Mouse (Mus musculus): ENCODE measurements around the gene Rasal3.

Rasal3 gene

DNA sequence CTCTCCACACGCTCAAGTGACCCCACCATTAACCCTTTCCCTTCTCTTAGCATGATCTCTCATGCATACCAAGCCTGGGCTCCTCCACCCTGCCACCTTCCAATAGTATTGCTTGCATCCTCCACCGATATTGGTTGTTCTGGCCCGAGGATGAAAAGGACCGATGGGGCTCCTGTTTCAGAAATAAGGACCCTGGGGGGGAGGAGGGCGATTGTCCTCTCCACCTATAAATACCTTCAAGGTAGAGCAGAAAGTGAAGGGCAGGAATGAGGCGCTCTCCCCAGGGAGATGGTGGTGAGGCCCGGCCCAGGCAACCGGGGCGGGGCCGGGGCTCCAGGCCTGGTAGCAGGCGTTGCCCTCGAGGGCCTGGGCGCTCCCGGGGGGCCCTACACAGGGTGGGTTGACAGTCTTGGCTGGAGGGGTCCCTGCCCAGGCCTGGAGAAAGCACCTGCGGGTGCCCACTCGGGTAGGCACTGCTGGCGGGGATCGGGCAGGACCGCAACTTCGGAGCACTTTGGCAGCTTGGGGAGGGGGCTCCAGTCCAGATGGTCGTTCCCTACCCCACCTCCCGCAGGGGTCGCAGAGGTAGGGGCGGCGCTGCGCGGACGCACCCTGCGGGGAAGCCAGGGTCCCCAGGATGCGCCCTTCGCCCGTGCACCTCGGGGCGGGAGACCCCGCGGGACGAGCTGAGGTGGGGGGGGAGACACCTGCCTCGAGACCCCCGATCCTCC lies 14.8 kb downstream of the Rasal3 start:
- DNase-seq (ENCODE audit: low spot score): no peak

DNA sequence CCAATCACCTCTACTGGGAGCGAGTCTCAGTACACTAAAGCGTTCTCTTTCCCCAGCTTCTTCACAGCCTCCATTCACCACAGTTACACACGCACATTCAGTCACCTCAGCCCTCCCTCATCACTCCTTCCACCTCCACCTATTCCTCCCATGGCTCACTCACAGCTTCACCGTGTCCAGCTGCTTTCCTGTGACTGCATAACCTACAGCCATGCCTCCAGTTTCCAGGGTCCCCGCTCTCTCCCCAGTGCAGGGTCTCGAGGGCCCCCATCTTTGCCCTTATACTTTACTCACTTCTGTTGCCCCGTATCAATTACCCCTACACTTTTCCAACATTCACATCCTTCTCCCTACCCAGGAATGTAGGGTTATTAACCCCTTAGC lies 15.4 kb downstream of the Rasal3 start:
- DNase-seq (ENCODE audit: low spot score): no peak

DNA sequence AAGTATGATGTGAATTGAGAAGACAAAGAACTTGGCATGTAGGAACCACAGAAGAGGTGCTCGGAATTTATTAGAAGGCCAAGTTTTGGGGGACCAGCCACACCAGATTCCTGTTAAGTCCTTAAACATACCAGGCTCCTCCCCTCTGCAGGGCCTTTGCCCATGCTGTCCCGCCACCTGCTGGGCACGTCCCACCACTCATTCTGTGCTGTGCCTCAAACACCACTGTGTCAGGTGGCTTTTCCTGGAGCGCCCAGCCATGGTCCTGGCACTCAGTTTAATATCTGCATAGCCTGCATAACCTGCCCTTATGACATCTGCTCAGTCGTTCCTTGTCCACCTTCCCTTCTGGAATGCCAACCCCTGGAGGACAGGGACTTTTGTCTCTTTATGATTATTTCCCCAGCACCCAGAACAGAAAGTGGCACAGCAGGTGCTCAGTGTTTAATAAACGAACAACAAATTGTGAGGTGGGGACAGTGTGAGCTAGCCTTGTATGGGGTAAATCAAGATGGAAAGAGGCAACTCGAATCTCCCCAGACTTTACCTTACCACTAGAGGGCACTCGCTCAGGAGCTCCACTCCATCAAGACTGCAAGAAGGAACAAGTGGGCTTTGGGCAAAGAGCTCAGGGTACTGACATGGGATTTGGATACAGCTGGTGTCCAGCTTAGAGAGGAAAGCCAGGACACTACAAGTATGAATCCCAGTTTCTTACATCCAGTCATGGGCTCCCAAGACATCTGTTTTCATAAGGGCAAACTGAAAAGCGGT lies 16.5 kb downstream of the Rasal3 start:
- no peak for DNase-seq (ENCODE audit: low spot score)

DNA sequence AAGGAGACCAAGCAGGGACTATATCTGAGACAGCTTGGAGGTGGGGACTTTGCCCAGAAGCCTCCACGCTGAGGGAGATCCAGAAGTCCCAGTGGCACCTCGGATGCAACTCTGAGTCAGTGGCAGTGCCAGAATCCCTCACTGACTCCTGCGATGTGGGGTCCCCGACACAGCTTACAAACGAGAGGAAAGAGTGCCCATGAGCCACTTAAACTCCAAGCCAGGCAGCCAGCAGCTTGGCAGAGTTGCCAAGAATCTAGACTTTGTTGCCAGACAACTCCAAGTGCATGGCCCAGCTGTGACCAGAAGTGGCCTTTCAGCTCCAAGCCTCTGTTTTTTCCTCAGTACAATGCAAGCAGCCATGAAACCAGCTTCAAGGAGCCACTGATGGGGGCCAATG lies 19.7 kb downstream of the Rasal3 start:
- DNase-seq (ENCODE audit: low spot score): no peak

DNA sequence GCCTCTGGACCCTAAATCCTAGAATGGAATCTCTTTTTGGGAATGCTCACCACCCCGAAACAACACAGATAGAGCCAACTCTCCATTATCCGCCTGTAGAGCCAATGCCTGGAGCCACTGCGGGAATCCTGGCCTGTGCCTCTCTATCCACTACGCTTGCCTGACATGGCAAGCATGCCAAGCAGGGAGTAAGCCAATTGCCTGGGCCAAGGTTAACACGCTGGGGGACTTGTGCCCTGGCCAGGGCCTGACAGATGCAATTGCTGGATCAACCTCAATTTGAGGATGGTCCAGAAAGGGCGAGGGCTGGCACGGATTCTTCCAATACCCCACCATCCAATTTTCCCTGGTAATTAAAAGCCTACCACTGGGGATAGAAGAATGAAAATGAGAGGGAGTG lies 20.8 kb downstream of the Rasal3 start:
- no peak for DNase-seq (ENCODE audit: low spot score)

DNA sequence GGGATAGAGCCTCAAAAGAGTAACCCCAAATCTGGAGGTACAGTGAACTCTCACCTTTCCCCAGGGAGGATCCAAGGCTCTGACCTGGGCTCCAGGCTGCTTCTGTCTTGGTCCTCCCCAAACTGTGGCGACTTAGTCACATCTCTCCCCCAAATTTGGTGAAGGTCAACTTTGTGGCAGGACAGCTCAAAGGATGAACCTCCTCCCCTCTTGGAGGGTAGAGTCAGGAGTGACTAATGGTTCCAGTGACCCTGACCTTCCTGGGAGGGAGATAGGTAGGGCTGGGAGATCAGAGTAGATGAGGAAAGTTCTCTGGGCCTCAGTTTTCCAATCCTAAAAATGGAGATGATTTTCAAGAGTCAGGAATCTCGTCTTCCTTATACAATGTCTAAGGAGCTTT lies 24.6 kb downstream of the Rasal3 start:
- no peak for DNase-seq (ENCODE audit: low spot score)

DNA sequence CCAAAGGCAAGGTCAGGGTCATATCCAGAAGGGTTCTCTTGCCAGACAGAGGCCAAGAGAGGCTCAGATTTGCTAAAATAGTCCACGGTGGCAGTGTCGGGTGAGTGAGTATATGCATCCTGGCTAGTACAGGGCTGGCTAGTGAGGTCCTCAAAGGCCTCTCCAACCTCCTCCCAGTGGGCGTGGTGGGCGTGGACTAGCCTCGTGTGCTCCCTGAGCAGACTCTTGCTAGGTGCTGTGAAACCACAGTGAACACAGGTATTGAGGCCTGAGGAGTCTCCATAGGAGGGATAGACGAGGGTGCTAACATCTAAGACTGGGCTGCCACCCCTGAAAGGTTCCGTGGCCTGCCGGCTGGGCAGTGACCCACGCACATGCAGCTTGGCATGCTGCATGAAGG lies 26.2 kb downstream of the Rasal3 start:
- DNase-seq (ENCODE audit: low spot score): no peak

DNA sequence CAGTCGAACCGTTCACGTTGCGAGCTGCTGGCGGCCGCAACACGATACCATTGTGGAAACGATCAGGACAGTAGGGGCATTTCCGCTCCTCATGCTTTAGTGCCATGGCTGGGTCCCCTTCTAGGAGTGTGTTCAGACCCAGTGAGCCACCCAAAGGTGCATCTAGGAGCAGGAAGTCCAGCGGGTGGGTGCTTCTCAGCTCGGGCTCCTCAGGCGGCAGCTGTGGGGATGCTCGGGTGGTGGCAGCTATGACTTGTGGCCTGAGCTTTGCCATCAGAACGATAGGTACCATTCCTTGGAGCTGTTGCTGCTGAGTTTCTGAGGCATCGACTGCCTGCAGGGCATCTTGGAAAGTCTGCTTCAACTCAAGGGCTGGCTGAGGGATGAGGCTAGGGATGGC lies 26.9 kb downstream of the Rasal3 start:
- no peak for DNase-seq (ENCODE audit: low spot score)

DNA sequence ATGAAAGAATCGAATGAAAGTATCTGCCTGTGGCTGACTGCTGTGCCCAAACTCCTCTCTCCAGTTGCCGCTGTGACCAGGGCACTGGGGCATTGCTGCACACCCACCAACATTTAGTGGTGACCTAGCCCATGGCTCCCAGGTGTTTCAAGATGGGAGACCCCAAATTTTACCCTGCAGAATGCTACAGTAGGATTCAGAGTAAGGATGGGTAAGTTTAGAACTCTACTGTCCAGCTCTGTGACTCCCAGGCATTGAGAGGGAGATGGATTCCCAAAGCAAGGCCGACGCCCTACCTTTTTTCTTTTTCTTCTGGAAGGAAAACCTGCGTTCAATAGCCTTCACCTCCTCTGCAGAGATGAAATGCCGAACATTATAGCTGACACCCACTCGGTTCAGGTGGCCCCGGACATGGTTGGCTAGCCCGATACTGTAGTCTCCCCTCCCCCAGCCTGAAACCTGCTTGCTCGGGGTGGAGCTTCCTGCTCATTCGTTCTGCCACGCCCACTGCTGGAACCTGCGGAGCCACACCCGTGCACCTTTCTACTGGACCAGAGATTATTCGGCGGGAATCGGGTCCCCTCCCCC lies 34.3 kb downstream of the Rasal3 start:
- DNase-seq (ENCODE audit: low spot score): no peak

DNA sequence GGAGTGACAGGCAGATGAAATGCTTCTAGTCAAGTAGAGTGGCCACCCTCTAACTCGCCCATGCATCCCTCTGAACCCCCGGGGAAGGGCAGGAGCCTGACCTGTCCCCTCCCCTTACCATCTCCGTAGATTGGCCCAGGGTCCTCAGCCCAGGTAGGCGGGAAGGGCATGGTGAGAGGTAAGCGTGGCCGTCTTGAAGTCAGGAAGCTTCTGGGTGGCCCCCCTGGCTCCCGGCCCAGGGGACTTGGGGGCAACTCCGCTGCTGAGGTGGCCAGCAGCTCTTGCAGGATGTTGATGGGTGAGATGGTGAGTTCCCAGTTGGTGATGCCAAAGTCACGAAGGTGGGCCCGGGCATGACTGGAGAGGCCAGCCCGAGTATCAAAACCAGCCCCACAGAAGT lies 35.7 kb downstream of the Rasal3 start:
- DNase-seq (ENCODE audit: low spot score): no peak

DNA sequence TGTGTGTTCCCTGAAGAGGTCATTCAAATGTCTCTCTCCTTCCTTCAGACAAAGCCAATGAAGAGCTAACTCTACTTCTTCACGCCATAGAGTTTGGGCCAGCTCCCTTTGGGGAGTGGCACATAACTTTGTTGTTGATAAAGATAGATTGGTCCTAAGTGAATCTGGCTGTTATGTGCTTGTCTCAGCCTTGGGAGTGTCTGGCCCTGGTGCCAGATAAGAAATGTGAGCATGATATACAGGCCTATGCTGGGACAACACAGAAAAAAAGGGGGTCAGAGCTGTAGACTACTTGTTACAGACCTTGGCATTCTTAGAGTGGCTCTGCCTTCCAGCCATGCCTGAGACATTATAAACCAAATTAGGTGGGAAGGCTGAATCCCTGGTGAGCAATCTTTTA lies 38.1 kb downstream of the Rasal3 start:
- no peak for DNase-seq (ENCODE audit: low spot score)

DNA sequence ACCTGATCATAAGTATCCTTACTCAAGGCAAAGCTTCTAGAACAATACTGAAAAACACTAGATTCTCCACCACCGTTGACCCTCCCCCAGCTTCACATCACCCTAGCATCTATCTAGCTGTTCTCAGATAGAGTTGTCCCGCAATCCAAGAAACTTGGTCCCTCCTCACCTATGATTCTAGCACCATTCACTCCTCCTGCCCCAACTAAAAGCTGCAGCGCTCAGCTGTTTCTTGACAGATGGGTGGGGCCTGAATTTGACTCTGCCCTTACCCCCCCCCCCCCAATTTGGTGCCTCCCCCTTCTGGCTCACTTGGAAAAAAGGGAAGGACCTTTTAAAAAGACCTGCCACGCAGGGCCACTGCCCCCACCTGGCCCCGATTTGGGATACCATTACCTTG lies 38.5 kb downstream of the Rasal3 start:
- DNase-seq (ENCODE audit: low spot score): no peak

DNA sequence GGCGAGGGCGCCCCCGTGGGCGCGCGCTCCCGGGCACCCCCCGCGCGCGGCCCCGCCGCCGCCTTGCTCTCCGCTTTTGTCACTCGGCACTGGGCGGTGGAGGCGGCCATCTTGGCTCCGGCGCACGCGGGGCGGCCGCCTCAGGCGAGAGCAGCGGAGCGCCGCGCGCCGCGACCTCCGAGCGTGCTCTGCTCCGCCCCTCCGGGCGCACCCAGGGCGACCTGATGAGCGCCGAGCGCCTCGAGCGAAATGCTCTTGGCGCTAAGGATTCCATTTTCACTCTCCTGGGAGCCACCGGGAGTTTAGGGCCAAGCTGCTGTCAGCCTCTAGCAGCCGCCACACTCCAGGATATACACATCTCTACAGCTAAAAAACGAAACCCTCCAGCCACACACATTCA lies 39.1 kb downstream of the Rasal3 start:
- no peak for DNase-seq (ENCODE audit: low spot score)

DNA sequence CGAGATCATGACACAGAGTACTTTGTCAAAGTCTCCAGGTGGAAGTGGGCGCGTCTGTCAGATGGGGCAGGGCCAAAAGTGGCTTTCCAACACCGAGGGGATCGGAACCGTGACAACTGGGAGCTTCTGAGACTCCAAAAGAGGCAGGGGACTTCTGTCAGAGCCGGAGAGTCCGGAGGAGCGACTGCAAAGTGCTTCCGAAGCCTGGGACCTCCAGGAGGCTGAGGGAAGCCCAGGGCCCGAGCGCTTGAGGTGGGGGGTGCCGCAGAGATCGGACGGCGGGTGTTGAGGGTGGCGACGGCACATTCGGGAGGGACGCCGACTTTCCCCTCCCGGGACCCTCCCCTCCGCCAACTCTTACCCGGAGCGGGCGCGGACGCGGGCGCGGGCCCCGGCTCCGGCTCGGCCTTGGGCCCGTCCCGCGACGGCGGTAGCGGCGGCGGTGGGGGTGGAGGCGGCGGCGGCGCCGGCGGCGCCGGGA lies 39.5 kb downstream of the Rasal3 start:
- DNase-seq (ENCODE audit: low spot score): no peak

DNA sequence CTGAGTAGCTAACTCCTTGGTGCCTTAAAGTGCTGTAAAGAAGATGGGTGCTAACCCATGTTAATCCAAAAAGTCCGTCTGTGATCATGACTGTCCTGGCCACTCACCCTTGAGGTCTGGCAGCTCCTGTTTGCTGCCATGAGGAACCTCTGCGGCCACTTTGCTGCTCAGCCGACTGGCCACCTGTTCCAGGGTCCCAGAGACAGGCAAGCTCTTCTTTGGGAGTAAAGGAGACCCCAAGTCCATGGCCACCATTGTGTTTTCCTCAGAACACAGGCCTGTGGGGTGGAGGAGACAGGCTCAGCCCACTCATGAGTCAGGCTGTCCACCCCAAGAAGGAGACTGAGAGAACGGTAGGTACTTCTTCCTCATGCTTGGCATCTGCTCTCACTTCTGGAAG lies 40.7 kb downstream of the Rasal3 start:
- no peak for DNase-seq (ENCODE audit: low spot score)

DNA sequence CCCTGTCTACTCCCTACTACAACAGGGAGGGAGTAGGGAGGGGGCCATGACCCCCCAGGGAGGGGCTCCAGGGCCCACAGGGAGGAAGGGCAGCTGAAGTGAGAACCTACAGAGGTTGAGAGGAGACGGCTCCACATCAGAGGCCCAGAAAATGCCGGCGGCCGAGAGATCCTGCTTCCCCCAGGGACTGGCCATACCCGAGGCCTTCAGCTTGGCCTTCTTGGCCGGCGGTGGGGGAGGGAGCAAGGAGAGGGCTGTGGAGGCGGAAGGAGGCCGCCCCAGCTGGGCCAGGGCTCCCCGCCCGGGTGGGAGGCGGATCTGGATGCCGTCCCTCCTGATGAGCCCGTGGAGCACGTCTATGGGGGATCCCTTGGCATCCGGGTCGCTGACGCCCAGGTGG lies 43.5 kb downstream of the Rasal3 start:
- DNase-seq (ENCODE audit: low spot score): no peak

DNA sequence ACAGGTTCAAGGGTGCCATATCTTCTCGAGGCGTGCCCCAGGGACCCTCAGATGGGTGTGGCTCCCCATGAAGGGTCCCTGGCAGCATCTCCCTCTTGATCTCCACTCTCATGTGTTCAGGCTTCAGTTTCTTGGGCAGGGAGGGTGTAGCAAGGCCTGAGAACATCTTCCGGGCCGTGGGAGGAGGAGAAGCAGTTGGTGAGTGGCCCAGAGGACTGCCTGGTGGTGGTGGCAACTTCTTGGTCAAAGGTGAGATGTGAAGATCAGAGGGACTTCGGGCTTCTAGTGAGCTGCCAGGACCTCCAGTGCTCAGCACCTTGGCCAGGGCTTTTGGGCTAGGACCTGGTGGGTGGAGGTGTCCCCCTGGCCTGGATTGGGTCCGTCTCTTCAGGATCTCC lies 44.4 kb downstream of the Rasal3 start:
- no peak for DNase-seq (ENCODE audit: low spot score)

DNA sequence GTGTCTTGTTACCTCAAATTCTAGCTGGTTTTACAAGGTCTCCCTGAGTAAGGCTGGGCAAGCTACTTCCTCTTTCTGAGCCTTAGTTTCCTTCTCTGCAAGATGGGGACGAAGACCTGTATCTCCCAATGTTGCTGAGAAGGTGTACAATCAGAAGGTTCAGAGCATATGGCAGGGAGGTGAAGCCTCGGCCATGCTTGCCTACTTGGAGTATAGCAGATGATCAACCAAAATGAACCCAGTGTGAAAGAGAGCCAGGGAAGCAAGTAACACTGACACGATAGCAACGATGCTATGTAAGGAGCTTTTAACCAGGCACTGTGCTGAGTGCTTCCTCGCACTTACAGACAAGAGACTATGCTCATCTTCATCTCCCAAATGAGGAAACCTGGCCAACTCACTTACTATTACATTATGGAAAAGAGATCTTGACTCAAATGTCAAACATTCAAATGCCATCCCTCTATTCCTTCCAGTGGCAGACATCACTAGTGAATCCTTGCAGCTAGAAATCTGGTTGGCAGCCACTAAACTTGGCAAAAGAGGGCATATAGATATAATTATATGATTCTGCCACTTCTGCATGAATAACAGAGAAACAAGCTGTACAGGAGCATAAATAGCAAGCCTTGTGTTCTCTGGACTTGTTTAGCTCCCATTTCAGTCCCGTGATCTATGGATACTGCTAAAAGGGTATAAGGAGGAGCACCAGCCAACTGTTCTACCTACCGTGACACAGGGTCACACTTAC lies 45.0 kb downstream of the Rasal3 start:
- no peak for DNase-seq (ENCODE audit: low spot score)

DNA sequence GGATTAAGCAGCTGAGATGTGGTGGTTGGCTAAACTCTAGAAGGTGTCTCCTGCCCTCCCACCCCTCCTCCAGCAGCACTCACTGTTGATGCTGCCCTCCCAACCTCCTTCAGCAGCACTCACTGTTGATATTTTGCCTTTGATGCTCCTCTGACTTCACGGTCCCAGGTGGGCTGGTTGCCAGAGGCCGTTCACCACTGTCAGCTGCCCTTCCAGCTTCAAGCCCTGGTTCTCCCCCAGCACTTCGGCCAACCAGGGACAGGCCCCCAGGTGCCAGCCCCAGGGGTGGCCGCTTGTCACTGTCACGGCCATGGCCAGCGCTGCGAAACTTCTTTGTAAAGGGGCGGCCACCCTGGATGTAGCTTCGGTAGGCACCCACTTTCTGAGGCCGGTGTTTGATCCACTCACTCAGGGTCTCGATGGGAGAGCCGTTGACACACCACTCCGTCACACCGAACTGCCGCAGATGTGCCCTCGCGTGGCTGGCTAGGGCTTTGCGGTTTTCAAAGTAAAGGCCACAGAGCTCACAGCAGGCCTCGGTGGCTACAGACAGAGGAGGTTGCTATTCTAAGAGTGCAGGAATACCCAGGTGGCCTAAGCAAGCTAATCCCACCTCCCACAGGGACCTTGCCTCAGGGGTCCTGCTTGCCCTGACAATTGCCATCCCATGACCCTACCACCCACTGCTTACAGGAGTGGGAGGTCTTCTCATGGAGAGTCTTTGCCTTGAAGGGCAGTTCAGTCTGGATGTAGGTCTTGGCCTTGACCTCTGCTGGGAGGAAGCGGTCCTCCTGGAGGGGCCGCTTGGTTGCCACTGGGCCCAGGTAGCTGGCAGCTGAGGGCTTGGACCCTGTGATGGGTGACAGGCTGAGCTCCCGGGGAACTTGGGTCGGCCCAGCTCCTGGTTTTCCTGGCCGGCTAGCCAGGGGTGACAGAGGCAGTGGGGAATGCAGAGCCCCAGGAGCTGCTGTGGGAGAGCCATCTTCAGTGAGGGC lies 46.3 kb downstream of the Rasal3 start:
- no peak for DNase-seq (ENCODE audit: low spot score)

DNA sequence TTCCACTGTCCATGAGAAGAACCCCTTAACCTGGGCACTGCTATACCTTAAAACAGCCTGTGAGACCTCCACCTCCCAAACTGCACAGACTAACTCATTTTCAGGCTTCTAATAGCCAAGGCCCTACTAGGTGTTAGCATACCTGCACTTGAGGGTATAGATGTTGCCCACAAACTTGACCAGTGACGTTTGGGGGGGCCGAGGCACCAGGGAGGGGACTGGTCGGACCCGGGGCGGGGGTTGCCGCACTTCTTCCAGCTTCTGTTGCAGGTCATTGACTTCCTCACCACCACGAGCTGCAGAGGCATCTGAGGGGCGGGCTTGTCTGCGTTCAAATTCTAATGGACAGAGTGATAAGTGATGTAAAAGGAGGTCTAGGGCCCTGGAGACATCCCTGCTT lies 47.1 kb downstream of the Rasal3 start:
- no peak for DNase-seq (ENCODE audit: low spot score)

DNA sequence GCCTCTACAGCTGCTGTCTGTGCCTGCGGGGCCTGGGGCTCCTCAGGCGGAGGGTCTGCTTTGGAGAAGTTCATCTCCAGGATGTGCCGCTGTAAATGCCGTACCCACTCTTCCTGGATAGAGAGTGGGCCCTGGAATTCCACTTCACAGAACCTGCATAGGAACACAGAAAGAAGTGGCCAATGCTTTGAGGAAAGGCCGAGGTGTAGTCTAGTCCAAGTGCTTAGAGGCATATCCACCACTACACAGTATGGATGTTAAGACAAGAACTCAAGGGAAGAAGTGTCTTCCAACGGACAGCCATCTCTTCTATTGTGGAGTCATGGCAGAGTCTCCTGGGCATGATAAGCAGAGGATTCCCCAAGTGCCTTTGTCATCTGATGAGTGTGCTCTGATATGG lies 48.4 kb downstream of the Rasal3 start:
- DNase-seq (ENCODE audit: low spot score): no peak

All from urinary bladder, postnatal 10 days (tissue).